Mouse (Mus musculus) midbrain, embryonic 10.5 days (tissue): ENCODE results near the gene Fhit. TPM values are rescaled to one million over a fixed set of nuclear protein-coding genes. Genes with fewer than 3 reads are reported as not detected.
"Not testable (repeated sequence)": the region's sequence is repeated elsewhere in the genome, so short reads cannot be mapped to it uniquely, and the experiment has no call there.

Experiments
- DNase-seq: peaks from one replicate; pipeline ENCODE4 v3.0.0-alpha.2; 2017; ENCODE audit warnings: low spot score
- H3K27ac ChIP-seq: fragments of 300-500 bp; sonication (generic); replicated peaks from 2 replicates; pipeline ENCODE4 v1.5.1; 2016; ENCODE audit warnings: mild to moderate bottlenecking
- H3K27me3 ChIP-seq: fragments of 300-500 bp; sonication (generic); 2 replicates; pipeline ENCODE4 v1.6.1; 2016; ENCODE audit warnings: low read depth, mild to moderate bottlenecking; ENCODE audit not compliant: poor library complexity, severe bottlenecking
- H3K36me3 ChIP-seq: fragments of 300-500 bp; sonication (generic); 2 replicates; pipeline ENCODE4 v1.6.1; 2016; ENCODE audit warnings: mild to moderate bottlenecking, moderate library complexity
- H3K4me1 ChIP-seq: fragments of 300-500 bp; sonication (generic); 2 replicates; pipeline ENCODE4 v1.6.1; 2016
- H3K4me3 ChIP-seq: fragments of 300-500 bp; sonication (generic); 2 replicates; pipeline ENCODE4 v1.5.1; 2016; ENCODE audit warnings: mild to moderate bottlenecking, moderate library complexity
- H3K9me3 ChIP-seq: fragments of 300-500 bp; sonication (generic); replicated peaks from 2 replicates; pipeline ENCODE4 v1.6.1; 2016; ENCODE audit warnings: mild to moderate bottlenecking
- WGBS: fragments of 180-500 bp; shearing (Covaris S2); methylation state at CpG from one replicate; pipeline ENCODE4 v1.1.7; 2016; 5-methylcytosine and 5-hydroxymethylcytosine counted together
- polyA plus RNA-seq: library from polyadenylated mRNA; unstranded; fragments of >200 nt; fragmentation: Nextera tagmentation; extraction: Ambion mirVana; gene quantifications from 2 replicates; pipeline ENCODE4 v1.2.1, GENCODE M21; 2016

The Fhit gene
- polyA plus RNA-seq, 1 experiment from 2014 or later, result 3.4 TPM

DNA sequence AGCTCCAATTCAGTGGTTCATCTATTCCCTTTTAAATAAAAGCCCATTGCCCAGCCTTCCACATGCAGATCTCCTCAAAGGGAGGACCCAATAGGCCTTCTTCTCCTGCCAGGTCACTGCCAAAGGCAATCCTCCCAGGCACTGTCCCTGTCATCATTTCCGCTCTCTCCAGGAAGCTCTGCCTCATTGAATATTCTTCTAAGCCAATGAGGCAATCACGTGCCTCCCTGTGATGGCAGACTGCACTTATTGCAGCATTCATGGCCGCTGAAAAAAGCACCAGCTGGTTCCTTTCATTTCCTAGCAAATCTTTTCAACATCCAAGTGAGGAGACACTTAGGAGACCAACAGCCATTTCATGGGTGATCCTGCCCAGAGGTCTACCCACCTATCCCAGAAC is 77.9 kb downstream of the Fhit start:
- Histone ChIP-seq H3K4me3 (no peak overlapping the region), H3K9me3 (no peaks in the 10 kb centered on the region), H3K27ac (peak overlapping the region; percentile 23; the same call in 1 of the 2 replicates), H3K4me1 (peaks cover 13% of the 10 kb centered on the region), H3K36me3 (no peaks in the 10 kb centered on the region), H3K27me3 (no peaks in the 10 kb centered on the region)
- 60% methylated on average over 3 of the region's 3 CpGs for WGBS
- peak; percentile 13 for DNase-seq

DNA sequence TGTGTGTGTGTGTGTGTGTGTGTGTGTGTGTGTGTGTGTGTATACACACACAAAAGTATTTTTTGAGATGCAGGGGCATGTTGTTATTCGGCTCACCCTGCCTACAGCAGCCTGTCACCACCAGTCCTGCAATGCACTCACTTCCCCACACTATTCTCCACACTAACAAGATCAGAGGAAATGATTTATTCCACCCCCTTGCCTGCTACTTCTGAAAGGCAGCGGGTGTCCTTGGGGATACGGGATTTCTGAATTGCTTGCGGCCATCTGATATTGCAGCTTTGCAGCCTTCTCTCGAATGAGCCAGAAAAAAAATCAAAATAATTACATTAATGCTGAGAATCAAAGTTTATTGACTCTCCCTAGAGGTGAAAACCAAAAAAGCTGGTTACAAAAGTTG is 78.4 kb downstream of the Fhit start:
- Histone ChIP-seq H3K9me3 (no peaks in the 10 kb centered on the region), H3K27me3 (no peaks in the 10 kb centered on the region), H3K36me3 (no peaks in the 10 kb centered on the region), H3K27ac (no peak overlapping the region), H3K4me3 (no peak overlapping the region), H3K4me1 (peaks cover 13% of the 10 kb centered on the region)
- 78% methylated on average over 5 of the region's 5 CpGs for WGBS
- DNase-seq, result no peak

DNA sequence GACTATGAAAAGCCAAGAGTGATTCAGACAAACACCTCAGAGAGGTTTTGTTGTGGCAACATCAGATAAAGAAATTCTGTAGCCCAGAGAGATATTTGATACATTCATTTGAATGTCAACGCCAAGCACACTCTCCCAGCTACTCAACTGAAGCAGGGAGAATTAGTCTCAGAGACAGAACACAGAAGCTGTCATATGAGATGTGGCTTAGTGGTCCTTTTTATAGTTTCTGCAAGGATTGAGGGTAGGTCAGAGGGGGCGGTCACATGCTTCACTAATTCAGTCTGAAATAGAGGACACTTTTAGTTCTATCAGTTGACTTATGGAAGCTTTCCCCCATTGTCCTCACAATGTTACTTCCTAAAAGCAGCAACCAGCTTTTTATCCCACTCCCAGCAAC is 98.2 kb downstream of the Fhit start:
- WGBS, result 59% methylated on average over 2 of the region's 2 CpGs
- no peak overlapping the region for H3K27ac ChIP-seq
- no peak overlapping the region for H3K4me3 ChIP-seq
- H3K4me1 ChIP-seq, result peaks cover 20% of the 10 kb centered on the region
- H3K9me3 ChIP-seq, result no peaks in the 10 kb centered on the region
- no peaks in the 10 kb centered on the region for H3K36me3 ChIP-seq
- peak; percentile 29 for DNase-seq
- no peaks in the 10 kb centered on the region for H3K27me3 ChIP-seq

DNA sequence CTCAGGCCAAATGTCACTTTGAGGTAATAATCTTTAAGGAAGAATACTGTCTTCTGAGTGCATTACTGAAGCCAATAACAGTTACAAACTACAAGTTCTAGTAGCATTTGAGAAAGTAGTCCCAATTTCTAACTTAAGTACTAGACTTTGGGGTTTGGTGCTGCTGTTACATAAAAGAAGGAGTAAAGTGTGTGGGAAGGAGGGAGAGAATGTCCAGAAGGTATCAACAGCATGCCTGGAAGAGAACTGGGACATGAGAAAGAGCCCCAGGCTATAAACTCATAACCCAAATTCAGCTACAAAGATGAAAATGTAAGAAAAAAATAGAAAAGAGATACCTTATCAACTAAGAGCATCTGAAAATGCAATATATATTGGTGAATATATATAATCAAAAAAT is 101.6 kb downstream of the Fhit start:
- DNase-seq, result no peak
- Histone ChIP-seq H3K4me1 (peaks cover 25% of the 10 kb centered on the region), H3K27me3 (no peaks in the 10 kb centered on the region), H3K4me3 (no peak overlapping the region), H3K36me3 (no peaks in the 10 kb centered on the region), H3K9me3 (no peaks in the 10 kb centered on the region), H3K27ac (no peak overlapping the region)

DNA sequence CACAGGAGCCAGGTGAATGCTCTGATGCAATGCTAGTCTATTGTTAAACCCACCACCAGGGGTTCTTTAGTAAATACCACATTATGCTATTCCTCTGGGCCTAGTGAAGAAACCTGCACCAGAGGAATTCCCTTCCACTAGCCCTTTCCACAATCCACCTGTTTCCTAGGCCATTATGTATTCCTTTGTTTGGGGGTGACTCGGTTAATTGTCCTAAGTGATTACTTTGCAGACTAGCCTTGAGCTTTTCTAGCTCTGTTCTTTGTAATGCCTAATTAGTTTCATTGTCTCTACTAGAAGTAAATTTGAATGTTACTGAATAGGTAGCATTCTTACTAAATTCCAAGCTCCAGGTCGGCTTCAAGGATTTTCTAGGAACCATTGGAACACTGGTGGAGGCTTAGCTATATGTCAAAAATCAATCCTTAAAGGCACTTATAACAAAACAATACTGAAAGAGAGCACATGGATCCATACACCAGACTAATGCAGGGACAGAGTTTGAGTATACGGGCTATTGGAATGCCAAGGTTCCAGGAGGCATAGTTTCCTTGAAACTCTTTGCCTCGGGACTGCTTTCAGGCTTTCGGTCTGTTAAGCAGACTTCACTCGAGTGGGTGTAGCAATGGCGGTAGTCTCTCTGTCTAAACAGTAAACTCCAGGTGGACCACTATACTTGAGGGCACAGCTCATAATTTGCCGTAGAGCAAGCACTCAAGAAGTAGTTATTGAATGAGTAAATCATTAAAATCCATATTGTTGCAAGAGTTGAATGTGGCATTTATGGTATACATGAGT is 122.1 kb downstream of the Fhit start:
- not testable (repeated sequence) for H3K4me3 ChIP-seq, H3K27ac ChIP-seq, H3K4me1 ChIP-seq, H3K27me3 ChIP-seq, H3K9me3 ChIP-seq, H3K36me3 ChIP-seq, DNase-seq
- 57% methylated on average over 8 of the region's 8 CpGs for WGBS

DNA sequence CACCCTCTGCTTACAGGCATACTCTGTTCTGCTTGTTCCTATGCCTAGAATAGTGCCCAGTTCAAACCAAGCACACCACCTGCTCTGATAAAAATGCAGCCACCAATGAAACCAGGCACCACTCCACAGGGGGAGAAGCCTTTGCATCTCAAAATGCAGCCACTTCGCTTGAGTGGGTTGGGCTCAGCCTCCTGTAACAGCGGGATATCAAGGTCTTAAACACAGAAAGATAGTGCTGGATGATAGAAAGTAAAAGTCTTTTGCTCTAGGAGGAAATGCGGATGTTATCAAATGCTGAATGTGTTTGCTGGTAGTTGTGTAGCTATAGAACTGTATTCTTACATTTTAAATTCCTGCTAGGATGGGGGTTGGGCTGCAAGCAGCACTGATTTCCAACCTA is 140.4 kb downstream of the Fhit start:
- H3K4me3 ChIP-seq, result no peak overlapping the region
- H3K27me3 ChIP-seq, result no peaks in the 10 kb centered on the region
- peaks cover 4% of the 10 kb centered on the region for H3K4me1 ChIP-seq
- H3K9me3 ChIP-seq, result no peaks in the 10 kb centered on the region
- WGBS, result 16% methylated on average over 3 of the region's 3 CpGs
- H3K27ac ChIP-seq, result no peak overlapping the region
- DNase-seq, result no peak
- H3K36me3 ChIP-seq, result no peaks in the 10 kb centered on the region

DNA sequence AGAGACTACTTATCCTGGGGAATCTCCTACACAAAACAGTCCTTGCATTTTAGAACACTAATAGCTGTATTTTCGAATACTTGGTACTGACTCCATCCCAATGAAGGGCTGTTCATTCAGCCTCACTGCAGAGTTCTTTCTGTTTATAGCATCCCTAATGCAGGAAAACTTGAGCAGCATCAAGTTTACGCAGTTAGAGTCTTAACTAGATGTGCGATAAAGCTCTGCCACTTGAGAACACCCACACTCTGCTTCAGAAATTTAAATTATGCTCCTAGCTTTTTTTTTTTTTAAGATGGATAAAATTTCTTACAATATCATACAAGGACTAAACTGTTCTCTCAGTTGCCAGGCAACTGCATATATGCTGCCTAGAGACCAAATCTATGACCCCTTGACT is 183.2 kb downstream of the Fhit start:
- 95% methylated on average over 3 of the region's 3 CpGs for WGBS
- H3K4me1 ChIP-seq, result no peaks in the 10 kb centered on the region
- no peak overlapping the region for H3K27ac ChIP-seq
- no peaks in the 10 kb centered on the region for H3K9me3 ChIP-seq
- no peaks in the 10 kb centered on the region for H3K36me3 ChIP-seq
- H3K27me3 ChIP-seq, result no peaks in the 10 kb centered on the region
- H3K4me3 ChIP-seq, result no peak overlapping the region
- DNase-seq, result no peak

DNA sequence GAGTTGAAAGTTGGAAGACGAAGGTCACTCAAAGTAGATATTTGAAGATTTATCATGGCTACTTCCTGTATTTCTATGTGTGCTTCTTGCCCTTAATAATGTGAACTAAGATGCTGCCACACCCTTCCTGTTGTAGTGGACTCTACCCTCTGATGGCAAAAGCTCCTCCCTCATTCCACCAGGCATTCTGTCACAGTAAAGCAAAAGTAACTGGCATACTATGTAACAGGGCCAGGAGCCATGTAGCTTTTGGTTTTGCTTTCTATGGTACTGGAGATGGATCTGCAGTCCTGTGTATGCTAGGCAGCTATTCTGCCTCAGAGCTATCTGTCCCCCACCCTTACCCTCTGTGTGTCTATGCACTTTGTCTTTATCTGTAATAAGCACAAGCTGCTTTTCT is 220.2 kb downstream of the Fhit start:
- Histone ChIP-seq H3K9me3 (0 out of 2 replicates have a peak, but pooled peaks cover 1% of the 10 kb centered on the region), H3K27ac (no peak overlapping the region), H3K4me3 (no peak overlapping the region), H3K4me1 (no peaks in the 10 kb centered on the region), H3K36me3 (no peaks in the 10 kb centered on the region), H3K27me3 (no peaks in the 10 kb centered on the region)
- 97% methylated on average over 1 of the region's 1 CpGs for WGBS
- DNase-seq, result no peak

DNA sequence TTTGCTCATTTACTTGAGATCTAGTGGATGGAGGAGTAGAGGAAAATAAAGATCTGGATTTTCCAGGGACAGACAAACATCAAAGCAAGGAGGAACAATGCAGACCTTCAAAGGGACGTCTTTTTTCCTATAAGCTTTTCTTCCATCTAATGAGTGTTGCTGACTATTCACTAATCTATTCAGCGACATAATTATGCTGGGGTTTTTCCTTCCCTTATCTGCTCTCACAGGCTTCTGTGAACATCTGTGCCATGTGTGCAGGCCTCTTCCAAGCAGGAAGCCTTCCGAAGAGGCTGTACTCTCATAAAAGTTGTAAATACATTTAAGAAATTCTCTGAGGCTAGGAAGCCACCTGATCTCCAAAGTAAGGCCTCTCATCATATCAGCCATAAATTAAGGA is 228.2 kb downstream of the Fhit start:
- WGBS, result 53% methylated on average over 3 of the region's 3 CpGs
- no peak for DNase-seq
- H3K9me3 ChIP-seq, result no peaks in the 10 kb centered on the region
- H3K4me1 ChIP-seq, result peaks cover 4% of the 10 kb centered on the region; the same call in 1 of the 2 replicates
- H3K27me3 ChIP-seq, result no peaks in the 10 kb centered on the region
- H3K36me3 ChIP-seq, result no peaks in the 10 kb centered on the region
- no peak overlapping the region for H3K4me3 ChIP-seq
- H3K27ac ChIP-seq, result no peak overlapping the region

DNA sequence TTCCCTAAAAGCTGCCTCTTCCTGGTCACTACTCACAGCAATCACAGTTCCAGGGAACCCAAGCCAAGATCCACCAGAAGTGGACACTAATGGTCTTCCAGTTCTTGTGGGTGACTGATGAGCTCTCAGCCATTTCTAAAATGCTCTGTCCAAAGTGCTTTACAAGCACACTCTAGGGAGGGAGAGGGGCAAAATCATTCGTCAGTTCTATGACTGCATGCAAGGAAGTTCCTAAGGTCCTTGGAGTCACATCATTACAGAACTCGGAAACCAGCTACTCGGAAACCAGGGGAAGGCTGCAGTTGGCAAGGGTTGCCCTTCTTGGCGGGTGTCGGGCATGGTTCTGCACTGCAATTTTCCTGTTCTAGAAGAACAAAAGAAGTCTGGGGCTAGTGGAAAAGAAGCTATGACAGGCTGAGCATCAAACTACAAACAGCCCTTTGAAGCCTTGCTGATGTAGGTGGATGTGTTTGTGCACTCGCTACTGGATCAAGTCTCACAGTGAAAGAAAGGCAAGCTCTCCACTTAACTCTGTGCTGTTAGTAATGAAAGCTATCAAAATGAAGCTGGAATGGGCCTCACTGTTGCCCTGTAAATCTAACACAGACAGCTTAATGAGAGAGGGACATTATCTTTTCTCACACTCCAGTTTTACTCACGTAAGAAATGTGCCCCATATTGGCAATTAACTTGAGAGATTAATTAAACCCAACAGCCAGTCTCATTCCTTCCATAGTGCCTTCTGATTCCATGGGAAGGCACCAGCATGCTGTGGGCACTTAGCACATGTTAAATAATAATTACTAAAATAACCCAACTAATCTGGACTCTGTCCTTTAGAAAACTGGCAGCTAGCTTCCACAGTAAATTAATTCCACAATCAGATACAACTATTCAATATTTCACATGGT is 243.7 kb downstream of the Fhit start:
- H3K4me3 ChIP-seq, result no peak overlapping the region
- no peak overlapping the region for H3K27ac ChIP-seq
- 85% methylated on average over 7 of the region's 7 CpGs for WGBS
- no peak for DNase-seq
- no peaks in the 10 kb centered on the region for H3K36me3 ChIP-seq
- H3K9me3 ChIP-seq, result no peaks in the 10 kb centered on the region
- H3K4me1 ChIP-seq, result no peaks in the 10 kb centered on the region
- H3K27me3 ChIP-seq, result no peaks in the 10 kb centered on the region

DNA sequence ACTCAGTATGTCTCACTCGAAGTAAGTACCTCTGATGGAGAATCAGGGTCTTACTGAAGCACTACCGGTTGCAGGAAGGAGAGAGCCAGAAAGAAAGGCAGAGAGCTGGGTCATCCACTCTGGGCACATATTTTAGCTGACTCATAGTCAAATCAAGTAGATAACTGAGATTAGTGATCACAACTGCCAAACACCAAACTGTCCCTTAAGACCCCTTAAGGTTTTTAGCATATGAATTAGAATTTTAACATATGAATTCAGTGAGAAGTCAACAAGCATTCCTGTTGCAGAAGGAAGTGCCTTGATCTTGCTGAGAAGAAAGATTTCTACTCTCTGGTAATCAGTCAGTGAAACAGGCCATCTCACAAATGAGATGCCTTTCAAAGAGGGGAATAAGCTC is 253.8 kb downstream of the Fhit start:
- Histone ChIP-seq H3K4me1 (no peaks in the 10 kb centered on the region), H3K27ac (no peak overlapping the region), H3K36me3 (no peaks in the 10 kb centered on the region), H3K4me3 (no peak overlapping the region), H3K27me3 (no peaks in the 10 kb centered on the region), H3K9me3 (no peaks in the 10 kb centered on the region; the same call in 1 of the 2 replicates)
- 73% methylated on average over 2 of the region's 2 CpGs for WGBS
- DNase-seq, result no peak

DNA sequence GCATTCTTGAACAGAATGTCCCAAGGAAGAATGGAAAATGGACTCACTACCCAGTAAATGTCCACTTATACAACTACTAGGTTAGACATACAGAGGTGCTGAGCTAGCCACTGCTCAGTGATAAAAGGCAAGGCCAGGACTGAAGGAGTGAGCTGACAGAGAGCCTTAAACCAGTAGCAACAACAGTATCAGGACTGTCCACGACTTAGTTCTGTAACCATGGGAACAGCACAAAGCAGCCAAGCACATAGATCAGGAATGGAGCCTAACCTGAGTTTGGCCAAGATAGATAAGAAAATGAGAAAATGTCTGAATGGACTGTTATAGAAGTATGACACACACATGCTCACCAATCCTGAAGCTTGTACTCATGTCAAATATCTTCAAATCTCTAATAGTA is 279.1 kb downstream of the Fhit start:
- Histone ChIP-seq H3K36me3 (no peaks in the 10 kb centered on the region), H3K27ac (no peak overlapping the region), H3K27me3 (no peaks in the 10 kb centered on the region), H3K9me3 (no peaks in the 10 kb centered on the region), H3K4me1 (no peaks in the 10 kb centered on the region), H3K4me3 (no peak overlapping the region)
- no peak for DNase-seq
- WGBS, result 32% methylated on average over 1 of the region's 1 CpGs

DNA sequence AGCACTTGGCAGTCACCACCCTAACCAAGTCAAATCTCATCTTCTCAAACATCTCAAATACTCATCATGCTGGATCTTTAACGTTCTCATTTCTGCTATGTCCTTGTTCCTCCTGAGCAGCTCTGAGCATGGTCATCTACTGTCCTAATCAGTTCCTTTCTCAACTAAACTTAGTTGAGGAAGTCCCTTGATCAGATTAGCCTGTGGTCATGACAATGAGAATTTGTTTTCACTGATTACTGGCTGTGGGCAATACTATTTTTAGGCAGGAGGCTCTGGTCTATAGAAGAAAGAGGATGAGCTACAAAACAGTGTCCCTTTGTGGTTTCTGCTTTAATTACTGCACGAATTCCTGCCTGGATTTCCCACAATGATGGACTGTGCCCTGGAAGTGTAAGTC is 281.1 kb downstream of the Fhit start:
- H3K27ac ChIP-seq, result no peak overlapping the region
- no peaks in the 10 kb centered on the region for H3K9me3 ChIP-seq
- no peak overlapping the region for H3K4me3 ChIP-seq
- H3K36me3 ChIP-seq, result no peaks in the 10 kb centered on the region
- no peaks in the 10 kb centered on the region for H3K27me3 ChIP-seq
- no peak for DNase-seq
- WGBS, result 86% methylated on average over 2 of the region's 2 CpGs
- no peaks in the 10 kb centered on the region for H3K4me1 ChIP-seq
